Mouse (Mus musculus) heart, embryonic 16.5 days (tissue): Measurements from ENCODE around the gene Plekhm2. TPM values are rescaled to one million over a fixed set of nuclear protein-coding genes. Genes with fewer than 3 reads are reported as not detected.

Experiments used
- ATAC-seq: fragments of 200-750 bp; cut with Nextera tagmentation; replicated peaks from 2 replicates; pipeline ENCODE4 v1.8.0; 2017; ENCODE audit warnings: moderate number of reproducible peaks; ENCODE audit not compliant: insufficient read depth, low FRiP score; ENCODE audit errors: extremely low read depth
- H3K27ac ChIP-seq: fragments of 300-500 bp; sonication (generic); 2 replicates; pipeline ENCODE4 v1.5.1; 2014; ENCODE audit warnings: mild to moderate bottlenecking, low read length, control low read depth, moderate library complexity
- H3K27me3 ChIP-seq: fragments of 300-500 bp; sonication (generic); 2 replicates; pipeline ENCODE4 v1.6.1; 2014; ENCODE audit warnings: low read length, mixed read lengths; ENCODE audit not compliant: control insufficient read depth, insufficient read depth
- H3K36me3 ChIP-seq: fragments of 300-500 bp; sonication (generic); 2 replicates; pipeline ENCODE4 v1.6.1; 2014; ENCODE audit not compliant: control insufficient read depth, insufficient read depth
- H3K4me1 ChIP-seq: fragments of 300-500 bp; sonication (generic); 2 replicates; pipeline ENCODE4 v1.6.1; 2014; ENCODE audit warnings: low read length, mixed read lengths; ENCODE audit not compliant: control insufficient read depth, insufficient read depth
- H3K4me2 ChIP-seq: fragments of 300-500 bp; sonication (generic); 2 replicates; pipeline ENCODE4 v1.6.1; 2014; ENCODE audit warnings: low read depth, mild to moderate bottlenecking, control low read depth, low read length
- H3K4me3 ChIP-seq: fragments of 300-500 bp; sonication (generic); 2 replicates; pipeline ENCODE4 v1.5.1; 2014; ENCODE audit warnings: mild to moderate bottlenecking, control low read depth, low read length
- H3K9ac ChIP-seq: fragments of 300-500 bp; sonication (generic); 2 replicates; pipeline ENCODE4 v1.6.1; 2014; ENCODE audit warnings: low read length, control low read depth
- H3K9me3 ChIP-seq: fragments of 300-500 bp; sonication (generic); replicated peaks from 2 replicates; pipeline ENCODE4 v1.6.1; 2016; ENCODE audit warnings: low read length; ENCODE audit not compliant: control insufficient read depth
- WGBS: fragments of 180-500 bp; shearing (Covaris S2); extraction: QIAGEN DNeasy Blood & Tissue Kit; methylation state at CpG from one replicate; pipeline ENCODE4 v1.1.7; 2014; 5-methylcytosine and 5-hydroxymethylcytosine counted together
- polyA plus RNA-seq: library from polyadenylated mRNA; unstranded; fragments of >200 nt; fragmentation: Nextera tagmentation; extraction: Ambion mirVana; gene quantifications from 2 replicates; pipeline ENCODE4 v1.2.1, GENCODE M21; 2015

Gene Plekhm2
- polyA plus RNA-seq, 1 experiment from 2014 or later, result 4.9 TPM

GRCm38 (mm10) chr4:141671389-141671788 is 6.7 kb upstream of the Plekhm2 start:
- no peaks in the 10 kb centered on the region for H3K36me3 ChIP-seq
- H3K4me2 ChIP-seq, result no peak overlapping the region
- no peaks in the 10 kb centered on the region for H3K9me3 ChIP-seq
- ATAC-seq, result no peak
- no peak overlapping the region for H3K9ac ChIP-seq
- no peaks in the 10 kb centered on the region for H3K4me1 ChIP-seq
- WGBS, result 73% methylated on average over 4 of the region's 4 CpGs
- H3K4me3 ChIP-seq, result no peak overlapping the region
- H3K27me3 ChIP-seq, result no peaks in the 10 kb centered on the region
- H3K27ac ChIP-seq, result no peak overlapping the region

GRCm38 (mm10) chr4:141669898-141670712 is 5.4 kb upstream of the Plekhm2 start:
- no peak for ATAC-seq
- Histone ChIP-seq H3K27ac (no peak overlapping the region), H3K27me3 (no peaks in the 10 kb centered on the region), H3K4me1 (no peaks in the 10 kb centered on the region), H3K9me3 (no peaks in the 10 kb centered on the region), H3K4me3 (no peak overlapping the region), H3K36me3 (no peaks in the 10 kb centered on the region), H3K4me2 (no peak overlapping the region), H3K9ac (no peak overlapping the region)
- 84% methylated on average over 18 of the region's 18 CpGs for WGBS

GRCm38 (mm10) chr4:141664011-141664745 is 521 bp downstream of the Plekhm2 start:
- Histone ChIP-seq H3K9me3 (no peaks in the 10 kb centered on the region), H3K4me2 (peak overlapping the region; percentile 80), H3K4me3 (peak overlapping the region; percentile 77), H3K9ac (peak overlapping the region; percentile 96), H3K27ac (peak overlapping the region; percentile 85), H3K36me3 (peaks cover 9% of the 10 kb centered on the region; the same call in 1 of the 2 replicates), H3K27me3 (no peaks in the 10 kb centered on the region), H3K4me1 (peaks cover 11% of the 10 kb centered on the region)
- under 1% methylated on average over 56 of the region's 60 CpGs for WGBS
- peak; percentile 91 for ATAC-seq

DNA sequence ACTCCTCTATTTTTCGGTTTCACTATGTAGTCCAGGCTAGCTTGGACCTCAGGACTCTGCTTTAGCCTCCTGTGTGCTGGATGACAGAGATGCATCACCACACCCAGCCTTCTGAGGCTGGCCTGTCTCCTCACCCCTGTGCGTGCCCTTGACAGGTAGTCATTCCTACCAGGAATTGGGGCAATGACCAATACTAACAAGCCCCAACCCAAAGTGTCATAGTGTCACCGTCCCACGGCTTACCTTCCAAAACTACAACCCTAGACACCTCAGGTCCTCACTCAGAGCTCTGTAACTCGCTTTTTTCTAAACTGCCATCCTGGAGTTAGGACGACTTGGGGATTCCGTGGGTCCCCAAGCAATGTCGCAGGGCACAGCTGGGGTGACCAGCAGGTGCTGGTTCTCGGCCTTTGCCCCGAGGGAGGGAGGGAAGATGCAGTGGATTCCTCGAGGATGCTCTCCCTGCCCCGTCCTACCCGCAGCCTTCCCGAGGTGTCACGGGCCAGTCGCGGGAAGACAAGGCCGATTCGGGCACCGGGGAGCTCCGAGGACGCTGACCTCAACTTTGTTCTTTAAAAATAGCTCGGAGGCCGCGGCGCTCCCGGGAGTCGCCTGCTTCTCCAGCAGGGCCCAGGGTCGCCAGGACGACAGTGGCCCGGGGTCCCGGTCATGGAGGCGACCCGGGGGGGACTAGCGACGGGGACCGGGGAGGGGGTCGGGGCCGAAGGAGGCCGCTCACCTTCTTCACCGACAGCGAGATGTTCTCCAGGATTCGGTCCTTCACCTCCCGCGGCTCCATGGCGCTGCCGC is 1.4 kb downstream of the Plekhm2 start:
- peak overlapping the region; percentile 80 for H3K4me2 ChIP-seq
- peak; percentile 63 for ATAC-seq
- peak overlapping the region; percentile 77 for H3K4me3 ChIP-seq
- no peaks in the 10 kb centered on the region for H3K9me3 ChIP-seq
- peaks cover 9% of the 10 kb centered on the region; the same call in 1 of the 2 replicates for H3K36me3 ChIP-seq
- H3K9ac ChIP-seq, result peak overlapping the region; percentile 96
- peak overlapping the region; percentile 85 for H3K27ac ChIP-seq
- H3K4me1 ChIP-seq, result peaks cover 11% of the 10 kb centered on the region
- no peaks in the 10 kb centered on the region for H3K27me3 ChIP-seq
- 3% methylated on average over 47 of the region's 47 CpGs for WGBS

DNA sequence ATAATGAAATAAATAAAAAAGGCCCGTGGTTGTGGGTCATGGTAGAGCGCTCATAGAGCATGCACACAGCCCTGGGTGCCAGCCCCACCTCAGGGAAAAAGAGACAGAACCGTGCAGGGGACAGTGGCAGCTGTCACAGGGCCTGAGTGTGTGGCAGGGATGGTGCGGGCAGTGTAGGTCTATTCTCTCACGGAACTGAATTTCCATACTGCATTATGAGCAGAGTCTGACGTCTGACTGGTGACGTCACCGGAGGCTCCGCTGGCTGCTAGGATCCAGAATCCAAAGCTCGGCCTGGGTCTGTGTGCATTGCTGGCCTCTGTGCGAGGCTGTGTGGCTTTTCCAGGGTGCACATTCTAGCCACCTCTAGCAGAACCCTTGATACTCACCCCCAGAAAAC is 3.8 kb downstream of the Plekhm2 start:
- no peaks in the 10 kb centered on the region for H3K9me3 ChIP-seq
- no peak overlapping the region for H3K4me2 ChIP-seq
- H3K27ac ChIP-seq, result no peak overlapping the region
- H3K4me3 ChIP-seq, result no peak overlapping the region
- H3K9ac ChIP-seq, result no peak overlapping the region
- H3K36me3 ChIP-seq, result peaks cover 9% of the 10 kb centered on the region; the same call in 1 of the 2 replicates
- 92% methylated on average over 11 of the region's 11 CpGs for WGBS
- H3K27me3 ChIP-seq, result no peaks in the 10 kb centered on the region
- no peak for ATAC-seq
- peaks cover 20% of the 10 kb centered on the region for H3K4me1 ChIP-seq

DNA sequence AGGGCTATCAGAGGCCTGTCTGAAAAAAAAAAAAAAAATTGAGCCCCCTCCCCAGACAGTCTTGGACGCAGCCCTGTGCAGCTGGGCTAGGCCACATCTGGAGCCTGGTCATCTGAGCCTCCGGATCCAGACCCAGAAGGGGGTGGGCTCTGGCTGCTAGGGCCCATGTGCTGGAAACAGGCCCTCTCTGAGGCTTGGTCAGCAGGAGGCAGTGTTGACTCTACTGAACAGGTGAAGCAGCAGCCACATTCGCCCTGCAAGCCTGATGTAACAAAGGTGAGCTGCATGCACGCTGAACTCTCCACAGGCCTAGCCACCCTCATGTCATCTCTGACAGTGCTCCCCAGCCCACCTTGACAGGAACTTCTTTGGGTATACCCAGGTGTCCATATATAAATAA is 5.0 kb downstream of the Plekhm2 start:
- H3K27ac ChIP-seq, result no peak overlapping the region
- peaks cover 20% of the 10 kb centered on the region for H3K4me1 ChIP-seq
- ATAC-seq, result no peak
- no peaks in the 10 kb centered on the region for H3K27me3 ChIP-seq
- H3K36me3 ChIP-seq, result peaks cover 9% of the 10 kb centered on the region; the same call in 1 of the 2 replicates
- H3K9ac ChIP-seq, result no peak overlapping the region
- H3K4me2 ChIP-seq, result no peak overlapping the region
- H3K4me3 ChIP-seq, result no peak overlapping the region
- no peaks in the 10 kb centered on the region for H3K9me3 ChIP-seq
- WGBS, result 76% methylated on average over 4 of the region's 4 CpGs

- Histone ChIP-seq H3K27ac (no peak overlapping the region), H3K36me3 (peaks cover 9% of the 10 kb centered on the region; the same call in 1 of the 2 replicates), H3K27me3 (no peaks in the 10 kb centered on the region), H3K4me2 (no peak overlapping the region), H3K9me3 (no peaks in the 10 kb centered on the region), H3K4me3 (no peak overlapping the region), H3K9ac (no peak overlapping the region), H3K4me1 (peaks cover 21% of the 10 kb centered on the region)
- 81% methylated on average over 6 of the region's 6 CpGs for WGBS
- no peak for ATAC-seq
These were observed 5.7 kb downstream of the Plekhm2 start for GRCm38 (mm10) chr4:141658846-141659484.

GRCm38 (mm10) chr4:141656932-141657331 is 7.8 kb downstream of the Plekhm2 start:
- Histone ChIP-seq H3K4me1 (peaks cover 21% of the 10 kb centered on the region), H3K9ac (no peak overlapping the region), H3K4me2 (no peak overlapping the region), H3K4me3 (no peak overlapping the region), H3K27ac (peak overlapping the region; percentile 31; the same call in 1 of the 2 replicates), H3K27me3 (no peaks in the 10 kb centered on the region), H3K9me3 (no peaks in the 10 kb centered on the region), H3K36me3 (peaks cover 9% of the 10 kb centered on the region; the same call in 1 of the 2 replicates)
- ATAC-seq, result no peak; the same call in 1 of the 2 replicates
- 78% methylated on average over 8 of the region's 8 CpGs for WGBS
